Mouse (Mus musculus) heart, postnatal 0 days (tissue): Measurements from ENCODE around the gene Gm6614.
"Not testable (repeated sequence)": the region's sequence is repeated elsewhere in the genome, so short reads cannot be mapped to it uniquely, and the experiment has no call there.

Experiments
- CTCF ChIP-seq: IDR thresholded peaks from 2 replicates; pipeline ENCODE4 v1.5.1; 2016; ENCODE audit warnings: antibody characterized with exemption, control low read depth, low read depth
- EP300 ChIP-seq: IDR thresholded peaks from 2 replicates; pipeline ENCODE4 v1.6.1; 2016; ENCODE audit warnings: antibody characterized with exemption, low read depth

GRCm38 (mm10) chr6:142058281-142058680 is 47.1 kb upstream of the Gm6614 start:
- TF ChIP-seq CTCF, EP300: not testable (repeated sequence)
